Mouse (Mus musculus): ENCODE data around the gene Gm21976.

Gene Gm21976

GRCm38 (mm10) chr13:98298833-98299758 is 19.4 kb downstream of the Gm21976 start:
- peak; percentile 58 for DNase-seq (ENCODE audit: low spot score)

- no peak for DNase-seq (ENCODE audit: low spot score)
Measured at GRCm38 (mm10) chr13:98305257-98305656, 25.6 kb downstream of the Gm21976 start.

- DNase-seq (ENCODE audit: low spot score), result no peak
Measured at GRCm38 (mm10) chr13:98306393-98306792, 26.7 kb downstream of the Gm21976 start.

GRCm38 (mm10) chr13:98306852-98307475 is 27.3 kb downstream of the Gm21976 start:
- no peak for DNase-seq (ENCODE audit: low spot score)

GRCm38 (mm10) chr13:98308004-98308403 is 28.3 kb downstream of the Gm21976 start:
- no peak for DNase-seq (ENCODE audit: low spot score)

GRCm38 (mm10) chr13:98308724-98309123 is 29.0 kb downstream of the Gm21976 start:
- DNase-seq (ENCODE audit: low spot score), result no peak

- DNase-seq (ENCODE audit: low spot score), result no peak
Measured at GRCm38 (mm10) chr13:98311597-98311996, 31.9 kb downstream of the Gm21976 start.

- no peak for DNase-seq (ENCODE audit: low spot score)
Measured at GRCm38 (mm10) chr13:98313631-98314030, 33.9 kb downstream of the Gm21976 start.

- DNase-seq (ENCODE audit: low spot score), result no peak
Measured at GRCm38 (mm10) chr13:98315124-98315523, 35.4 kb downstream of the Gm21976 start.

- DNase-seq (ENCODE audit: low spot score), result no peak
Measured at GRCm38 (mm10) chr13:98316140-98316479, 36.4 kb downstream of the Gm21976 start.

- DNase-seq (ENCODE audit: low spot score), result peak; percentile 89
Measured at GRCm38 (mm10) chr13:98316480-98317245, 37.0 kb downstream of the Gm21976 start, which contains the start of gene Btf3. Gene Btf3, minus strand, starts transcription at chr13:98317006.

GRCm38 (mm10) chr13:98317246-98317677 is 37.6 kb downstream of the Gm21976 start:
- DNase-seq (ENCODE audit: low spot score), result no peak

- DNase-seq (ENCODE audit: low spot score), result no peak
Measured at GRCm38 (mm10) chr13:98317911-98318310, 38.2 kb downstream of the Gm21976 start.

GRCm38 (mm10) chr13:98325034-98325433 is 45.3 kb downstream of the Gm21976 start:
- no peak for DNase-seq (ENCODE audit: low spot score)

- DNase-seq (ENCODE audit: low spot score), result no peak
Measured at GRCm38 (mm10) chr13:98332106-98332505, 52.4 kb downstream of the Gm21976 start.

GRCm38 (mm10) chr13:98336205-98336604 is 56.5 kb downstream of the Gm21976 start:
- DNase-seq (ENCODE audit: low spot score), result no peak

GRCm38 (mm10) chr13:98340506-98340905 is 60.8 kb downstream of the Gm21976 start:
- DNase-seq (ENCODE audit: low spot score), result no peak

- DNase-seq (ENCODE audit: low spot score), result no peak
Measured at GRCm38 (mm10) chr13:98349491-98349890, 69.8 kb downstream of the Gm21976 start.

GRCm38 (mm10) chr13:98351527-98351926 is 71.8 kb downstream of the Gm21976 start:
- no peak for DNase-seq (ENCODE audit: low spot score)

- DNase-seq (ENCODE audit: low spot score), result no peak
Measured at GRCm38 (mm10) chr13:98352381-98352975, 72.8 kb downstream of the Gm21976 start.

- no peak for DNase-seq (ENCODE audit: low spot score)
Measured at GRCm38 (mm10) chr13:98353709-98354089, 74.0 kb downstream of the Gm21976 start.
